1 mouse cellular context compared by ENCODE assay signal in the genomic region with DNA sequence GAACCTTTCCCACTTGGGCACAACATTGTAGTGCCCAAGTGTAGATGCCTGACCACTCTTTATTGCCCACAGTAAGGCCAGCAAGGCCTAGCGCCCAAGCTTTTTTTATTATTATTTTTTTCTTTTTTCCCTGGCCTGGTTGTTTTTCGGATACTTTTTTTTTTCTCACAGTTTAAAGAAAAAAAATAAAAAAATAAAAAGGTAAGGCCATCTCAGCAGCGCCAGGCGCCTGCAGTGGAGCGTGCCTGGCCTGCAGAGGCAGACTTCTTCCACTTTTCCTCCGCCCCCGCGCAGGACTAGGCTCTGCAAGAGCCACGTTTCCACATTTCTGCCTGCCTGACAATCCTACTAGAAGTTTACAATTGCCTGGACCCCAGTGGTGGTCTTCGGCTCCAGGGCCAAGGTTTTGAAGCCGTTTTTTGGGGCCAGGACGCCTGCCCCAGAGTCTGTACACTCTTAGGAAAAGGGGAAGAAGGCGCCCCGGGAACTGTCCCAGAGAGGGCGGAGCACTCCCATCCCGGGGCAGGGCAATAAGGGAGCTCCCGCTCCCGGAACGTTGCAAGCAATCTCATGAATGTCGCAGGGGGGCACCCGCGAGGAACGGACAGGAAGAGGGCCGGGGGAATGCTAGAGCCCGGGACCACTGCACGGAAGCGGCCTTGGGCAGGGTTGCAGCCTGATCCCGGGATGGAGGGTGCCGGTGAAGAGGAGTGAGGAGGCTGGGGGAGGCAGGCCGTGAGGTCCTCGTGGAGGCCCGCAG.
TF ChIP-seq lines count a peak whose summit lies in the region.

A gene (plus strand): TSS at position 636 of the 760 bp plus-strand sequence.

TF ChIP-seq in myocyte, 11 proteins besides CTCF, POLR2A, EP300 and RAD21 (continued from another document):
- TF ChIP-seq SRF (IDR thresholded peaks at IDR 0.05; ENCODE audit: control insufficient read depth, insufficient read length, low read depth), result no peak
- TF ChIP-seq POLR2AphosphoS2 (IDR thresholded peaks at IDR 0.05; ENCODE audit: insufficient read length, low read depth), result peak; percentile 85
- TF ChIP-seq USF1 (IDR thresholded peaks at IDR 0.05; ENCODE audit: low read depth), result peak; percentile 30
- no peak for TF ChIP-seq CEBPB (IDR thresholded peaks at IDR 0.05; ENCODE audit: insufficient read depth, poor library complexity, severe bottlenecking)
- peak; percentile 64 for TF ChIP-seq MAX (IDR thresholded peaks at IDR 0.05; ENCODE audit: low read depth)
- TF ChIP-seq TCF3 (IDR thresholded peaks at IDR 0.05; ENCODE audit: insufficient read length, low read depth), result no peak
TF ChIP-seq in myocyte: peak in this region for 6.
